In the genomic region with DNA sequence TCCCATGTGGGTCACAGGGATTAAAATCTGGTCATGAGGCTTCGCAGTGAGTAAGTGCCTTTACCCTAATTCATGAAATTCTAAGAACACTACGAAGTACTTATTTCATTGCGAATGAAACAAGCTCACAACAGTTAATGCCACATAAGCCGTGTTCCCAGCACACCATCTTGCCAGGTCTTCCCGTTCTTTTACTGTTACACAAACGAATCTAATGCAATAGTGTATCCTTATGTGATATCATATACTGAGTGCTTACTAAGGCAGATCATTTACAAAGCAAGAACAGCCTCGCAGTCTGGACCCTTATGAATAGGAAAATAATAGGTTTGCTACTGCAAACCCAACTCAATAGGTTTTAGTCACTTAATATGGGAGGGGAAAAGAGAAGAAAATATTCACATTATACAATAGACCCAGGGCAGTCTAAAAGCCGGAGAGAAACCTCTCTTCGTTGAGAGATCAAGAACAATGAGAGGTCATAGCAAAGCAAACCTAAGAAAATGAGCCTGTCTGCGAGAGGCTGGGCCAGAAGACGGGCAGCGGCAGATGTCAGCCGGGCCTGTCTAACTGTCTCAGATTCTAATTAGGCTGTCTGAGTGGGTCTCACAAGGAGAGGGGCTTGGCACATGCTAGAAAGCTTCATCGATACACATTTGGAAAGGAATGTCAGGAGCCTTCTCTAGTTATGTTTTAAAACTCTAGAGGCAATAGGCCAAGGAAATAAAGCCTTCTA, we compare ENCODE assay signal across 8 mouse cellular contexts. TPM values are rescaled to one million over a fixed set of nuclear protein-coding genes. Genes with fewer than 3 reads are reported as not detected.
DNase-seq lines count a peak whose midpoint lies in the region; ATAC-seq and TF ChIP-seq lines count a peak whose summit lies in the region.

No protein-coding gene starts in this region.

- DNase-seq in left cerebral cortex, adult 2 months (ENCODE audit: extremely low spot score in 1 of 2, low spot score in 2 of 2): no peak
- DNase-seq in left cerebral cortex, postnatal 10 days (ENCODE audit: extremely low spot score in 1 of 2, low spot score in 2 of 2): no peak
- peak; percentile 7 for DNase-seq in c-Kit-positive CD71-positive TER-119-negative erythroid progenitor cells, embryonic 14.5 days (ENCODE audit: low read depth)
- DNase-seq in midbrain, embryonic 10.5 days (ENCODE audit: low spot score): no peak
- no peak for DNase-seq in frontal cortex, postnatal 14 days (ENCODE audit: low spot score in 2 of 2)
- DNase-seq in cerebellum, adult 18-20 months: no peak

- no peaks in the 10 kb centered on the region for H3K27me3 ChIP-seq in hindbrain, embryonic 12.5 days
- no peaks in the 10 kb centered on the region for H3K27me3 ChIP-seq in midbrain, embryonic 10.5 days (ENCODE audit: low read depth, poor library complexity, severe bottlenecking)

- no peak for TF ChIP-seq CTCF in left cerebral cortex, adult 2 months (IDR thresholded peaks at IDR 0.05)

- H3K4me3 ChIP-seq in left cerebral cortex, adult 2 months: peak overlapping the region; percentile 82
- H3K4me3 ChIP-seq in hindbrain, embryonic 12.5 days: peak overlapping the region; percentile 74
- H3K4me3 ChIP-seq in midbrain, embryonic 10.5 days: peak overlapping the region; percentile 74

- intact Hi-C loops in left cerebral cortex, adult 2 months (cut with DNase I): loop anchor here (2.0 kb wide), 2 partner anchors 33 to 73 kb away; a partner anchor contains a TSS
- intact Hi-C loops in left cerebral cortex, postnatal 10 days (cut with DNase I): loop anchor here (5.0 kb wide), 1 partner anchor 74 kb away; a partner anchor contains a TSS

- H3K36me3 ChIP-seq in hindbrain, embryonic 12.5 days: peaks cover 19% of the 10 kb centered on the region
- H3K36me3 ChIP-seq in midbrain, embryonic 10.5 days: peaks cover 27% of the 10 kb centered on the region

- 34% methylated on average over 14 of the region's 14 CpGs for WGBS in hindbrain, embryonic 12.5 days
- WGBS in midbrain, embryonic 10.5 days: 41% methylated on average over 14 of the region's 14 CpGs

- peak; percentile 56 for ATAC-seq in hindbrain, embryonic 12.5 days (ENCODE audit: low FRiP score)
- ATAC-seq in cerebellum, adult (ENCODE audit: insufficient number of reproducible peaks, low FRiP score, low TSS enrichment): no peak

- no peaks in the 10 kb centered on the region for H3K9me3 ChIP-seq in hindbrain, embryonic 12.5 days (replicated peaks)
- H3K9me3 ChIP-seq in midbrain, embryonic 10.5 days (replicated peaks): peaks cover 7% of the 10 kb centered on the region; the same call in 1 of the 2 replicates

- peak overlapping the region; percentile 64 for H3K4me2 ChIP-seq in hindbrain, embryonic 12.5 days (replicated peaks)

- H3K9ac ChIP-seq in hindbrain, embryonic 12.5 days: peak overlapping the region; percentile 93

- H3K4me1 ChIP-seq in hindbrain, embryonic 12.5 days: peaks cover 9% of the 10 kb centered on the region
- H3K4me1 ChIP-seq in midbrain, embryonic 10.5 days: peaks cover 20% of the 10 kb centered on the region

- H3K27ac ChIP-seq in left cerebral cortex, adult 2 months: peak overlapping the region; percentile 90
- H3K27ac ChIP-seq in hindbrain, embryonic 12.5 days: peak overlapping the region; percentile 97
- H3K27ac ChIP-seq in midbrain, embryonic 10.5 days (replicated peaks): peak overlapping the region; percentile 96

RNA-seq across cellular contexts. Expression of a gene that starts 1.3 kb away (rescaled TPM):
- 10 to 100 TPM; 18.9 to 19.3 TPM for total RNA-seq in left cerebral cortex, adult 2 months (2021)
- 10 to 100 TPM; 17.4 to 21.3 TPM for total RNA-seq in left cerebral cortex, postnatal 10 days (2021)
- polyA plus RNA-seq in hindbrain, embryonic 12.5 days (2016; fragmentation: Nextera tagmentation; extraction: Ambion mirVana): 164 and 170 TPM in 2 replicates
- polyA plus RNA-seq in midbrain, embryonic 10.5 days (2016; fragmentation: Nextera tagmentation; extraction: Ambion mirVana): 152 and 161 TPM in 2 replicates

RNA-seq across cellular contexts. Expression of a gene that starts 33.9 kb away (rescaled TPM):
- 10 to 100 TPM; 65.3 to 73.0 TPM for total RNA-seq in left cerebral cortex, adult 2 months (2021)
- total RNA-seq in left cerebral cortex, postnatal 10 days (2021): 10 to 100 TPM; 53.7 to 54.9 TPM
- polyA plus RNA-seq in hindbrain, embryonic 12.5 days (2016; fragmentation: Nextera tagmentation; extraction: Ambion mirVana): 32.8 and 36.5 TPM in 2 replicates
- polyA plus RNA-seq in midbrain, embryonic 10.5 days (2016; fragmentation: Nextera tagmentation; extraction: Ambion mirVana): 11.8 and 15.1 TPM in 2 replicates
